Comparison of ENCODE assay signal across 25 mouse cellular contexts in genomic region chr9:110979411-110979810, GRCm38 (mm10). TPM values are rescaled to one million over a fixed set of nuclear protein-coding genes. Genes with fewer than 3 reads are reported as not detected.
A peak's percentile ranks its signal among the peaks of the same experiment; 100 is the strongest.
DNase-seq lines count a peak whose midpoint lies in the region; ATAC-seq and TF ChIP-seq lines count a peak whose summit lies in the region.
"Had no signal": no experiment of that assay in that cellular context is flagged by ENCODE, and none has a peak within 500 bp of the region (broad histone marks: within the 10 kb centered on the region; RNA-seq: fewer than 3 reads in every experiment).

No protein-coding gene starts in this region.

- no peaks in the 10 kb centered on the region for H3K36me3 ChIP-seq in forebrain, embryonic 11.5 days (ENCODE audit: control insufficient read depth, insufficient read depth, low read length)
- H3K36me3 ChIP-seq in forebrain, embryonic 12.5 days (replicated peaks): no peaks in the 10 kb centered on the region
- H3K36me3 ChIP-seq in testis, adult 2 months (ENCODE audit: control insufficient read depth, insufficient read depth, low read length): no peaks in the 10 kb centered on the region
- H3K36me3 ChIP-seq in embryonic facial prominence, embryonic 10.5 days (replicated peaks): no peaks in the 10 kb centered on the region
- H3K36me3 ChIP-seq: embryonic facial prominence, embryonic 13.5 days; hindbrain, embryonic 12.5 days; hindbrain, embryonic 15.5 days had no signal

- DNase-seq in forebrain, embryonic 11.5 days (ENCODE audit: low spot score): peak; percentile 40
- no peak for DNase-seq in testis, postnatal 10 days (ENCODE audit: low spot score)
- peak; percentile 89 for DNase-seq in ZHBTc4 (ENCODE audit: low read depth, low spot score)
- no peak for DNase-seq in kidney, adult 18-20 months
- no peak for DNase-seq in embryonic facial prominence, embryonic 10.5 days (ENCODE audit: low spot score)
- DNase-seq: adrenal gland, adult 2 months; adrenal gland, postnatal 14 days; cerebellum, adult 11 months; cerebellum, adult 2 months; cerebellum, adult 9-11 months; cerebellum, postnatal 25 days; forebrain, postnatal 0 days; gastrocnemius, postnatal 25 days; heart, adult 2 months had no signal

- no peak for ATAC-seq in forebrain, embryonic 11.5 days (replicated peaks; ENCODE audit: low FRiP score)
- ATAC-seq in forebrain, embryonic 12.5 days (ENCODE audit: low FRiP score): no peak
- ATAC-seq: forebrain, embryonic 14.5 days; forebrain, postnatal 0 days had no signal

- H3K9ac ChIP-seq in forebrain, embryonic 11.5 days (ENCODE audit: low read length): no peak overlapping the region
- H3K9ac ChIP-seq in forebrain, embryonic 12.5 days: no peak overlapping the region
- H3K9ac ChIP-seq: embryonic facial prominence, embryonic 13.5 days; forebrain, postnatal 0 days; hindbrain, embryonic 12.5 days; hindbrain, embryonic 15.5 days had no signal

- H3K27me3 ChIP-seq in forebrain, embryonic 11.5 days (ENCODE audit: control insufficient read depth, insufficient read depth, low read length): no peaks in the 10 kb centered on the region
- H3K27me3 ChIP-seq in forebrain, embryonic 12.5 days: no peaks in the 10 kb centered on the region
- H3K27me3 ChIP-seq in testis, adult 2 months (ENCODE audit: control insufficient read depth, insufficient read depth, low read length): no peaks in the 10 kb centered on the region
- no peaks in the 10 kb centered on the region for H3K27me3 ChIP-seq in embryonic facial prominence, embryonic 10.5 days (replicated peaks; ENCODE audit: low read depth, poor library complexity, severe bottlenecking)
- H3K27me3 ChIP-seq: embryonic facial prominence, embryonic 13.5 days; hindbrain, embryonic 12.5 days; hindbrain, embryonic 15.5 days had no signal

- 96% methylated on average over 11 of the region's 11 CpGs for WGBS in forebrain, embryonic 11.5 days
- WGBS in forebrain, embryonic 12.5 days: 96% methylated on average over 11 of the region's 11 CpGs
- 95% methylated on average over 11 of the region's 11 CpGs for WGBS in embryonic facial prominence, embryonic 10.5 days

- no peak overlapping the region for H3K4me3 ChIP-seq in forebrain, embryonic 11.5 days (ENCODE audit: low read depth, low read length)
- H3K4me3 ChIP-seq in forebrain, embryonic 12.5 days (replicated peaks): no peak overlapping the region
- peak overlapping the region; percentile 47; the same call in 1 of the 2 replicates for H3K4me3 ChIP-seq in testis, adult 2 months (ENCODE audit: control insufficient read depth, low read depth, low read length)
- no peak overlapping the region for H3K4me3 ChIP-seq in embryonic facial prominence, embryonic 10.5 days
- H3K4me3 ChIP-seq: embryonic facial prominence, embryonic 13.5 days; erythroblast, embryonic 14.5 days; heart, adult 2 months; hindbrain, embryonic 12.5 days; hindbrain, embryonic 15.5 days had no signal

- no peak for TF ChIP-seq CTCF in testis, adult 2 months (IDR thresholded peaks at IDR 0.05; ENCODE audit: control insufficient read depth, insufficient read depth, insufficient replicate concordance, low read depth, low read length)

- no peaks in the 10 kb centered on the region for H3K4me1 ChIP-seq in forebrain, embryonic 11.5 days (replicated peaks; ENCODE audit: control insufficient read depth, insufficient read depth, low read length)
- H3K4me1 ChIP-seq in forebrain, embryonic 12.5 days: no peaks in the 10 kb centered on the region
- peaks cover 9% of the 10 kb centered on the region; the same call in 1 of the 2 replicates for H3K4me1 ChIP-seq in testis, adult 2 months (ENCODE audit: control insufficient read depth, insufficient read depth, low read length)
- no peaks in the 10 kb centered on the region for H3K4me1 ChIP-seq in embryonic facial prominence, embryonic 10.5 days
- H3K4me1 ChIP-seq: embryonic facial prominence, embryonic 13.5 days; hindbrain, embryonic 12.5 days; hindbrain, embryonic 15.5 days had no signal

- H3K27ac ChIP-seq in forebrain, embryonic 11.5 days (ENCODE audit: low read depth, low read length): no peak overlapping the region
- no peak overlapping the region for H3K27ac ChIP-seq in forebrain, embryonic 12.5 days
- H3K27ac ChIP-seq in testis, adult 2 months (ENCODE audit: control insufficient read depth, insufficient read depth, low read depth, low read length): no peak overlapping the region
- no peak overlapping the region for H3K27ac ChIP-seq in embryonic facial prominence, embryonic 10.5 days (replicated peaks)
- H3K27ac ChIP-seq: embryonic facial prominence, embryonic 13.5 days; heart, adult 2 months; hindbrain, embryonic 12.5 days; hindbrain, embryonic 15.5 days had no signal

- no peaks in the 10 kb centered on the region for H3K9me3 ChIP-seq in forebrain, embryonic 11.5 days (ENCODE audit: control insufficient read depth, low read length)
- no peaks in the 10 kb centered on the region for H3K9me3 ChIP-seq in forebrain, embryonic 12.5 days
- H3K9me3 ChIP-seq in embryonic facial prominence, embryonic 10.5 days: no peaks in the 10 kb centered on the region
- H3K9me3 ChIP-seq: embryonic facial prominence, embryonic 13.5 days; hindbrain, embryonic 12.5 days; hindbrain, embryonic 15.5 days had no signal

- TF ChIP-seq POLR2A in testis, adult 2 months (IDR thresholded peaks at IDR 0.05; ENCODE audit: control insufficient read depth, low read depth, low read length): no peak

- H3K4me2 ChIP-seq in forebrain, embryonic 11.5 days (ENCODE audit: low read depth, low read length, severe bottlenecking): no peak overlapping the region
- H3K4me2 ChIP-seq in forebrain, embryonic 12.5 days: no peak overlapping the region
- H3K4me2 ChIP-seq: embryonic facial prominence, embryonic 13.5 days; heart, embryonic 11.5 days; hindbrain, embryonic 12.5 days; hindbrain, embryonic 15.5 days had no signal

RNA-seq across cellular contexts. Expression of gene Rtp3, which starts 11.0 kb away (rescaled TPM):
- polyA plus RNA-seq in forebrain, embryonic 11.5 days (2014; fragmentation: Nextera tagmentation; extraction: Ambion mirVana): not detected in 2 replicates
- polyA plus RNA-seq in forebrain, embryonic 12.5 days (2016; fragmentation: Nextera tagmentation; extraction: Ambion mirVana): not detected in 2 replicates
- 0.59 and 0.75 TPM in 2 replicates for polyA plus RNA-seq in testis, adult 2 months (2012; rRNA removed)
- 0.11 and 0.40 TPM in 2 replicates for polyA plus RNA-seq in embryonic facial prominence, embryonic 10.5 days (2016; fragmentation: Nextera tagmentation; extraction: Ambion mirVana)
- polyA plus RNA-seq: erythroblast, embryonic 14.5 days; forebrain, embryonic 14.5 days; forebrain, postnatal 0 days; heart, embryonic 14.5 days; hindbrain, embryonic 12.5 days; hindbrain, embryonic 15.5 days had no signal

RNA-seq across cellular contexts. Expression of gene Lrrc2, which starts 28.1 kb away (rescaled TPM):
- polyA plus RNA-seq in forebrain, embryonic 11.5 days (2014; fragmentation: Nextera tagmentation; extraction: Ambion mirVana): 0.27 TPM in 1 of 2 replicates, not detected in the other
- not detected in 2 replicates for polyA plus RNA-seq in forebrain, embryonic 12.5 days (2016; fragmentation: Nextera tagmentation; extraction: Ambion mirVana)
- 0.23 and 0.25 TPM in 2 replicates for polyA plus RNA-seq in testis, adult 2 months (2012; rRNA removed)
- polyA plus RNA-seq in embryonic facial prominence, embryonic 10.5 days (2016; fragmentation: Nextera tagmentation; extraction: Ambion mirVana): 0.14 and 0.15 TPM in 2 replicates
- polyA plus RNA-seq: erythroblast, embryonic 14.5 days had no signal

RNA-seq across cellular contexts. Expression of gene Tdgf1, which starts 33.5 kb away (rescaled TPM):
- not detected in 2 replicates for polyA plus RNA-seq in forebrain, embryonic 11.5 days (2014; fragmentation: Nextera tagmentation; extraction: Ambion mirVana)
- not detected in 2 replicates for polyA plus RNA-seq in forebrain, embryonic 12.5 days (2016; fragmentation: Nextera tagmentation; extraction: Ambion mirVana)
- 0.23 and 0.28 TPM in 2 replicates for polyA plus RNA-seq in testis, adult 2 months (2012; rRNA removed)
- polyA plus RNA-seq in embryonic facial prominence, embryonic 10.5 days (2016; fragmentation: Nextera tagmentation; extraction: Ambion mirVana): not detected in 2 replicates
- polyA plus RNA-seq: adrenal gland, adult 2 months; erythroblast, embryonic 14.5 days; forebrain, embryonic 14.5 days; heart, adult 2 months; heart, embryonic 11.5 days; heart, embryonic 14.5 days; heart, postnatal 0 days; hindbrain, embryonic 12.5 days; intestine, embryonic 14.5 days had no signal

RNA-seq across cellular contexts. Expression of gene Ltf, which starts 39.7 kb away (rescaled TPM):
- 0.61 and 0.89 TPM in 2 replicates for polyA plus RNA-seq in forebrain, embryonic 11.5 days (2014; fragmentation: Nextera tagmentation; extraction: Ambion mirVana)
- polyA plus RNA-seq in forebrain, embryonic 12.5 days (2016; fragmentation: Nextera tagmentation; extraction: Ambion mirVana): 0.68 and 0.85 TPM in 2 replicates
- 14.0 TPM in 1 of 2 replicates, not detected in the other for polyA plus RNA-seq in testis, adult 2 months (2012; rRNA removed)
- polyA plus RNA-seq in embryonic facial prominence, embryonic 10.5 days (2016; fragmentation: Nextera tagmentation; extraction: Ambion mirVana): not detected in 2 replicates
- polyA plus RNA-seq: adrenal gland, adult 2 months; erythroblast, embryonic 14.5 days had no signal

Comparison
In these comparisons a context has a peak if more than half of its experiments do, and no peak if none do; other contexts are left out.
1. DNase-seq: peak in forebrain, embryonic 11.5 days (single experiment) and ZHBTc4 (single experiment); none in testis, postnatal 10 days (single experiment), kidney, adult 18-20 months (single experiment) and embryonic facial prominence, embryonic 10.5 days (single experiment).